Mouse (Mus musculus) kidney, adult 9 months (tissue): ENCODE measurements around the gene Ttc7.
"Not testable (repeated sequence)": the region's sequence is repeated elsewhere in the genome, so short reads cannot be mapped to it uniquely, and the experiment has no call there.

Experiments
- DNase-seq: peaks from one replicate; pipeline ENCODE4 v3.0.0; 2022

Ttc7 gene

DNA sequence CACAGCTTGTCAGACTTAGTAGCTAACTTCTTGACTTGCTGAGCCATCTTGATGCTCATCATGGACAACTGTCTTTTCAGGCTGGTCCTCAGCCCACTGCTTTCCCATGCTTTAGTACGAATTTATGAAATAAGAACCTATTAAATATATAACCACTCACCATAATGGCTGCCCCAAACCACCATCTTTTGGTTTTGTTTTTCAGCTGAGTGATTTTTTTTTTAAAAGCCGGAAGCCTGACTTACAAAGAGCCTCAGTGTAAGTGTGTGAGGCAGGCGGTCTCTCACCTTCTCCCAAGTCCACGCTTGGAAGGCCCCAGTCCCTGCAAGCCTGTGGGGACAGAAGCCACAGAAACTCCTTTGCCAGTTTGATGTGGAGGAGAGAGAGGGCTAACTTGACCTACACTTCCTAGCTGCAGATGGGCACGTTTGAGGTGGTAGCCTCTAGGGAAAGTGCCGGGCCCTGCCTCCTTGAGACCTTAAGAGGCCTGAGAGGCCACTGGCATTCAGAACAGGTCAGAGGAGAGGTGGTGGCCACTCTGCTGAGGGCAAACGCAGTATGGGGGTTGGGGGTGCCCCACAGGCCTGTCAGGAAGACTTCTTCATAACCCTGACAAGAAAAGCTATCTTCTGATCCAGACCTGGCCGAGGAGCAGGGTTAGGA is 3.9 kb downstream of the Ttc7 start:
- no peak for DNase-seq

DNA sequence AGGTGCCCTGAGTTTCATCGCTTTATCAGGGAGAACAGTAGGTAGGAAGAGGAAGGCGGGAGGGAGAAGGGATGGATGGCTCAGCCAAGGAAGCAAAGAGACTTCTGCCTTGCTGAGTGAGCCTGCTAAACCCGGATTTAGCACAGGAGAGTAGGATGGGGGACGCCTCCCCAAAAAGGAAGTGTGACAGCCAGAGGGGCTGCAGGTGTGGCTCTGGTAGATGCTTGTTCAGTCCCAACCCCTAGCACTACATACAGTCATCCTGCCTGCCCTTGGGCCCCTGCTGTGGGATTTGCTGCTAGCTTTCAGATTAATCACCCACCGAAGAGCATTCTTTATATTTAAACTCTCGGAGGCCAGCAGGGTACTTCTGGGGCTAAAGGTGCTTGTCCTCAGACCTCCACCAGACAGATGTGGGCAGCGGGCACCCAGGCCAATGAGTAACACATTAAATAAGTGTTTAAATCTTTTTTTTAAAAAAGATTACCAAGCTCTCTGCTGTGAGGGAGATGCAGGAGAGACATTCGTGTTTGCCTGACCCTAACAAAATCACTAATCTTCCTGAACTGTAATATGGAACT is 4.6 kb downstream of the Ttc7 start:
- peak; percentile 67 for DNase-seq

- DNase-seq = peak; percentile 64
These were observed 5.4 kb downstream of the Ttc7 start for GRCm38 (mm10) chr17:87288131-87288530.

GRCm38 (mm10) chr17:87289367-87289766 is 6.7 kb downstream of the Ttc7 start:
- DNase-seq = peak; percentile 78

GRCm38 (mm10) chr17:87291037-87291436 is 8.4 kb downstream of the Ttc7 start:
- DNase-seq = peak; percentile 63

- DNase-seq = no peak
These were observed 9.1 kb downstream of the Ttc7 start for GRCm38 (mm10) chr17:87291782-87292181.

- DNase-seq = peak; percentile 49
These were observed 10.4 kb downstream of the Ttc7 start for GRCm38 (mm10) chr17:87293125-87293524.

DNA sequence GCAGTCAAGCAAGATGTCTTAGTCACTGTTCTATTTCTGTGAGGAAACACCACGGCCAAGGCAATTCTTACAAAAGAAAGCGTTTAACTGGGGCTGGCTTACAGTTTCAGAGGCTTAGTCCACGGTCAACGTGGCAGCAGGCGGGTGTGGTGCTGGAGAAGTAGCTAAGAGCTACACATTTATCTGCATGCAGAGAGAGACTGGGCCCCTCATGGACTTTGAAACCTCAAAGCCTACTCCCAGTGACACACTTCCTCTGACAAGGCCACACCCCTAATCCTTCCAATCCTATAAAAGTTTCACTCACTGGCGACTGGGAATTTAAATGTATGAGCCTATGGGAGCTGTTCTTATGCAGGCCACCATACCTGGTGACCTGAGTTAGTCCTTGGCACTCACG is 13.1 kb downstream of the Ttc7 start:
- DNase-seq = no peak

GRCm38 (mm10) chr17:87296701-87297100 is 14.0 kb downstream of the Ttc7 start:
- not testable (repeated sequence) for DNase-seq

DNA sequence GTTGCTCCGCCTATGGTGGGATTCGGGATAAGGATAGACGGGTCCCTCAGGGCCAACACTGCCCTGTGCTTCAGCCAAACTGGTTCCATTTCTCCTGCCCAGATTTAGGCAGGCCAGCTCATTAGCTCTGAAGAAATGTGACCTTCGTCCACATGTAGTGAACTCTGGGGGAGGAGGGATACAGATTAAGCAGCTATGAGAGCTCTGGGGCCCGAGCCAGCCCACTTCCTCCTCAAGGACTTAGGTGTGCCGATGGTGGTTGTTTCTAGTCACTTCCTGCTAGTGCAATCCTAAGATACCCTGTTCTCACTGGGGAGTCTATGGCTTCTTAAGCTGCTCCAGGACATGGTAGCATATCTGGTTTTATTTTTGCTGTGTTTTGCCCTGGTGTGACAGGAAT is 16.3 kb downstream of the Ttc7 start:
- DNase-seq = peak; percentile 81

DNA sequence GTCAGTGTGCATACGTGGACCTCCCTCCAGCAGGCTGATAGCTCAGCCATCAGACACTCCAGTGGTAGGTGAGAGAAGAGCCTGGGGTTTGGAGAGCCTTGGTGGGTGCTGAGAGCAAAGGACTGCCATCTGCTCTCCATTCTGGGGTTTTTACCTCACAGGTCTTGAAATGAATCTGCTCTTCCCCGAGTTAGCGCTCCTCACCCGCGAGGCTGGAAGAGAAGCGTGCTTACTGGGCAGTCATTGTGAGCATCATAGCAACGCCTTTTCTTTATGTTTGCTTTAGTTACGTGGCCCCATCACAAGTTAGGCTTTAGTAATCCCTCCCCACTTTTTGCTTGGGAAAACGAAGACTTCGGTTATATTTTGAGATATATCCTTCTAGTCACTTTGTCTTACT is 17.7 kb downstream of the Ttc7 start:
- no peak for DNase-seq

- DNase-seq = not testable (repeated sequence)
These were observed 18.9 kb downstream of the Ttc7 start for GRCm38 (mm10) chr17:87301607-87302006.

- no peak for DNase-seq
These were observed 19.5 kb downstream of the Ttc7 start for GRCm38 (mm10) chr17:87302014-87302794.

DNA sequence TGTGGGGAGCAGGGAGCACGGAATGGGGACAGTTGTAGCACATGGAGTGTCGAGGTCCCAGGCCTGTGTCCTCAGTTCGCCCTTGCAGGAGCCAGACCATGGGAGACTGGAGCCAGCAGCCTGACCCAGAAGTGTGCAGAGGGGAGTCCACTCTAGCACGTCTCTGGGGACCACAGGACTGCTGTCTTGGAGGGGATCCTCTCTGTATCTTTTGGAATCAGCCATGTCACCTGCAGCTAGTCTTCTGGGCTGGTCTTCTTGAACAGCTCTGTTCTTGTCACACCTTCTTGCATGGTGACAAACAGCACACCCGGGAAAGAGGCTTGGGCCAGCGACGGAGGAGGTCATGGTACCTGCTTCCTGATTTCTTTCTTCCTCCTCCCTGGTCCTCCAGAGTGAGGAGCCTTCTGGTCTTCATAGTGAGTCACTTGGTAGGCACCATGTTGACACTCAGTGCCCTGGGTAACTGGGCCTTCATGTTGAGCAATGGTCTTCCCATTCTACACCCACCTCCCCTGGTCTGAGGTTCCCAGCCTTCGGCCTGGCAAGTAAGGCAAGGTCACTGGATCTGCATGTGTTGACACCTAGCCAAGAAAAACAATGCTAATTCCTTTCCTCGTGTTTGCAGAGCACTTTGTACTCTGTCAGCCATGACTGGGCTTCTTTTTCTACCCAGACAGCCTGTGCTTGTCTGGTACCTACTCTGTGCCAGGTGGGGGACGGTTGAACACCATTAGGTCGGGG is 21.6 kb downstream of the Ttc7 start:
- DNase-seq = peak; percentile 87

DNA sequence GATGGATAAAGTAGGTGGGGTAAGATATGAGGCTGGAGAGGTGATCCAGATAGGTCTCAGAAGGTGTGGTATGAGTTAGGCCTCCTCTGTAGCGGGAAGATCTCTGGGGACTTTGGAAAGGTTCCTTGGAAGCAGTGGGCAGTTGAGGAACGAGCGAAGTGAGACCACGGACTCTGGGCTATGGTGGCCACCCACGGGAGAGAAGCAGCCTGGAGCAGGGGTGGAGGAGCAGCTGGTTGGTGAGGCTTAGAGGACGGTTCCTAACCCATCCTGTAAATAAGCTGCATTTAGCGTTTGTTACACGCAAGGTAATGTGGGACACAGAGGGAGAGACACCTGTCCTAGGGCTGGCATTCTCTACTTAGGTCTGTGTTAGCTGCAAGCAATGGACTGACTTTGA is 22.4 kb downstream of the Ttc7 start:
- DNase-seq = no peak

DNA sequence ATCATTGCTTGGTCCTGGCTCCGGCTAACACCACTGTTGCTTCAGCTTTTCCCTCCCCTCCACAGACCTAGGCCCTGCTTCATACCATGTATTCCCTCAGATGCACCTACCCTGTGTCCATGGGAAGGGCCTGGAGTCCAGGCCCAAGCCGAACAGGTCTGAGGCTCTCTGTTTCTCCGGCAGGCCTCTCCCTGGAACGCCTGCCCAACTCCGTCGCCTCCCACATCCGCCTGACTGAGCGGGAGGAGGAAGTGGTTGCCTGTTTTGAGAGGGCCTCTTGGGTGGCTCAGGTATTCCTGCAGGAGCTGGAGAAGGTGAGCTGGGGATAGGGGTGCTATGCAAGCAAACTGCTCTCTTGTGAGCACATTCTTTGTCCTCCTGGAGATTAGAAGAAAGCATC is 24.1 kb downstream of the Ttc7 start:
- DNase-seq = peak; percentile 37

DNA sequence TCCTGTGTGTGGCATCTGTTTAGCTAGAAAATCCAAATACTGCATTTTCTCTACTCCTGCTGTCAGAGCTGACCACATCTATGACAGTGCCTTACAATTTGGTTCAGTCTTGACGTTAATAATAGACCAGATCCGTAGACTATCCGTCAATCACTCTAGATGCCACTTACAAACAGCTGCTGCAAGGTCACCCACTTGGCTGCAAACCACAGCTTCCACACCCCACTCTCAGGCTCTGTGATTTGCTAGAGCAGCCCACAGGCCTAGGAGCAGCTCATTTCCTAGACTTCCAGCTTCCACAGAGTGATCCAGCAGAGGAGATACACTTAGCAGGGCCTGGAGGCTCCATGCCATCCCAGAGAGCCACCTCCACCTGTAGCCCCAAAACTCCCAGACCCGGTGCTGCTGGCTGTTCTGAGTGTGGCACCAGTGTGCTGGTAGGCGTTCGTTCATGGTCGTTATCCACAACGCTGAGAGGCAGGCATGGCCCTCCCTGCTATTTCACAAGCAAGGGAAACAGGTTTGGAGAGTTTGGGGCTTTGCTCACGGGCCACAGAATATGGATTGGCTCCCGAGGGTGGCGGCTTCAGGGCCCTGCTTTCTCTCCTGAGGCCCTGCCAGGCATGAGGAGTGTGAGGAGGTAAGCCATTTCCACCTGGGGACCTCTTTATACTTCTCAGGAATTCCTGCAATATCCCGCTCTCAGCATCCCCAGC is 26.5 kb downstream of the Ttc7 start:
- DNase-seq = no peak

- DNase-seq = no peak
These were observed 27.8 kb downstream of the Ttc7 start for GRCm38 (mm10) chr17:87310497-87310896.

GRCm38 (mm10) chr17:87312351-87312750 is 29.7 kb downstream of the Ttc7 start:
- DNase-seq = peak; percentile 79

DNA sequence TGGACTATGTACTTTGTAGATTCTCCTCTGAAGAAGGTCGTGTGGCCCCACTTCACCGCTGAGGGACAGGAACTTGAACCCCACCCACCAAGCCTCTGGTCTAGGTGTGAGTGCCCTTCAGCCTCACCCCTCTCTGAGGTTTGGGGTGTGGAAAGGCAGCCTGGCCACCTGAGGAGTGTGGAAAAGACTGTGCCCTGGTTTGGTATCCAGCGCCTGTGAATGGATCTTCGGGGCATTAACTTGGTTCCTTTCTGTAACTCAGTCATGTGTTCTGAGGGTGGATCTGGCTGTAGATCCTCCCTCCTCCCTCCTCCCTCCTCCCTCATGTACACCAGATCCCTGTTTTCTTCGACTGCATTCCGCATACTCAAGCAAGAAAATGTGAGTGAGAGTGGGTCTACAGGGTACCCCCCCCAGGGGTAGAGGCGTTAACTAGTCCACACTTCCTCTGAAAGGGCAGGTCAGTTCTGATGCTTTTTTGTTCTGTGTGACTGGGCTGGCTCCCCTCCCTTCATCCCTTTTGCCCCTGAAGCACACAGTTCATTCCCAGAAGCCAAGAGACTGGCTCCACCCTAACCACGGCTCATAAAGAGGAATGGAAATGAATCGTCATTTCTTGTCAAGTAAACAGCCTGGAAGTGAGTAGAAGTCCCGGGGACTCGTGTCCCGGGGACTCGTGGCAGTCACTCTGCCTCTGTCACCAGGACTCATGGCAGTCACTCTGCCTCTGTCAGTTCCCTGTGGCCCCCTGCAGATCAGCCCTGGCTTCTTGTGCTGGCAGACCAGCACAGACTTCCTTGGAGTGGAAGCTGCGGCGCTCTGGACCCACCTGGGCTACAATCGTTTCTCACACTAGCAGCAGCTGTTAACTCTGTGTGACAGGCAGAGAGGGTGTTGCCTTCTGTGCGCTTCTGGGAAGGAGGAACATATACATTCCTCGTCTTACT is 30.5 kb downstream of the Ttc7 start:
- peak; percentile 75 for DNase-seq

- DNase-seq = no peak
These were observed 31.4 kb downstream of the Ttc7 start for GRCm38 (mm10) chr17:87314121-87314520.
